Mouse (Mus musculus): ENCODE measurements around the gene Sorcs1. TPM values are rescaled to one million over a fixed set of nuclear protein-coding genes. Genes with fewer than 3 reads are reported as not detected.

Gene Sorcs1
- polyA plus RNA-seq, 1 experiment from 2014 or later, result 1.9 TPM

DNA sequence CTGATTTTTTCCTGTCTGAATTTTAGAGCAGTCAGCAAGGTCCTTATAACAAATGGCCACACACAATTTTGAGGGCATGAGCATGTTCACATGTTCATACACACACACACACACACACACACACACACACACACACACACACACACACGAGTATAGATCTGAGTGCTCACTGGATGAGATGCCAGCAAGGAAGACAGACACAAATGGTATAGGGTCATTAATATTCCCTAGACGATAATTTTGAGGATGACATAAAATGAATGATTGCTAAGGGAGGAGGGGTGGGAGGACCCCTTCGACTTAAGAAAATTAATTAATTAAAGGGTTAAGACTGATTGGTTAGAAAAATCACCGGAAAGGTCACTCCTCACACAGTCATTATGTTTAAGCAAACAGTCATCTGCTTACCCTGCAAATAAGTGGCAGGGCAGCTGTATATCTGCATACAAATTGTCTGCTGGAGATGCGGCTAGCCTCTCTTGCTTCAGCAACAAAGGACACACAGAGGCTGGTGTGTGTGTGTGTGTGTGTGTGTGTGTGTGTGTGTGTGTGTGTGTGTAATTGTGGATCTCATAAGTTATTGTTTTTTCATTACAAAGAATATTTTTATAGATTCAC, 221.1 kb downstream of the Sorcs1 start:
- no peaks in the 10 kb centered on the region for H3K4me1 ChIP-seq (ENCODE audit: control insufficient read depth, insufficient read depth, low read length)
- WGBS, result 59% methylated on average over 5 of the region's 5 CpGs
- H3K4me2 ChIP-seq (ENCODE audit: low read depth, low read length), result no peak overlapping the region
- ATAC-seq (replicated peaks; ENCODE audit: insufficient number of reproducible peaks, low FRiP score, low TSS enrichment, low read depth) (no peak), DNase-seq (ENCODE audit: low spot score) (no peak)
- no peak overlapping the region for H3K27ac ChIP-seq (replicated peaks; ENCODE audit: low read depth, low read length)
- no peaks in the 10 kb centered on the region for H3K9me3 ChIP-seq (replicated peaks; ENCODE audit: control insufficient read depth, low read length)
- H3K9ac ChIP-seq (replicated peaks; ENCODE audit: low read length), result no peak overlapping the region
- H3K4me3 ChIP-seq (ENCODE audit: low read depth, low read length), result no peak overlapping the region
- H3K36me3 ChIP-seq (replicated peaks; ENCODE audit: control insufficient read depth, insufficient read depth, low read depth, low read length), result no peaks in the 10 kb centered on the region
- no peaks in the 10 kb centered on the region for H3K27me3 ChIP-seq (ENCODE audit: control insufficient read depth, insufficient read depth, low read length)

DNA sequence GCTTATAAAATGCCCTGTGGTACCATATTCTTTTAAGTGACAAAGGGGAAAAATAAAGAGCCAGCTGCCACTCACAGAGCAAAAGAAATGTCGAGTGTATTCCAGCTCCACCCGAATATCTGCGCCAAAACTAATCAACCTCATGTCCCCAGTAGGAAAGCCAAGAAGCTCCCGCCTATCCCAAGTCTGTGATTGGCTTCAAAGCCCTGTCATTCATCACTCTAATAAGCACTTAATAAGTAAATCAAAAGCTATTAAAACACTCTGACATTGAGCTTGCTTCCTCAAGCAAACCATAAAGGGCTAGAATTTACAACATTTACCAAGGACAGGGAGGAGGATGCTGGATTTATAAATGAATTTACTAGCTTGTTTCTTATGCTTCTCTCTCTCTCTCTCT, 237.3 kb downstream of the Sorcs1 start:
- WGBS, result 24% methylated on average over 4 of the region's 4 CpGs
- no peak overlapping the region for H3K4me3 ChIP-seq (ENCODE audit: low read depth, low read length)
- no peak for ATAC-seq (replicated peaks; ENCODE audit: insufficient number of reproducible peaks, low FRiP score, low TSS enrichment, low read depth)

DNA sequence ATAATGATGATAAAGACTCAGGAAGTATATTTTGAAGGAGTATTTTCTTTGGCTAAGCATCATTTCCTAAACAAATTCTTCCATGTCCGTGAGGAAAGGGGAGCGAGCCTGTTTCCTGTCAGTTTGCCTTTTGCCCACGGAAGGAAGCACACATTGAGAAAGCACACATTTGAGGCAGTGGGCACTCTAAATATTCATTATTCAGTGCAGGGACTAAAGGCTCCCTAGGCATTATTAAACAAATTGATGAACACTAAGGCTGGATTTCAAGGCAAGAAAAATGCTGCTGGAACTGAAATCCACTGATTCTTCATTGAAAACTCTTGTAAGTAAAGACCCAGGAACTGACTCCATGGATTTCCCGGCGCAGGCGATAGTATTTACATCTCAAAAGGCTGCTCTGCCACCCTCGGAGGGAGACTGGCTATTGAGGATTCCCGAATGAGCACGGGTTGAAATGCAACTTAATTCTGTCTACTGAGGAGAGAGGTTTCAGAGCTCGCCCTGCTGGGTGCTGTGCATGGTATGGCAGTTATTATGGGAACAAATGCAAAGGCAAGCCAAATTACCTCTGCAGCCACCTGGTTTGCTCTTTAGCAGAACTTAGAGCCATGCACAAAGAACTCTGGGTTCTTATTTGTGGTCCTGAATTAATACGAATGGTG, 238.1 kb downstream of the Sorcs1 start:
- ATAC-seq (replicated peaks; ENCODE audit: insufficient number of reproducible peaks, low FRiP score, low TSS enrichment, low read depth), result no peak
- Histone ChIP-seq H3K4me3 (ENCODE audit: low read depth, low read length) (no peak overlapping the region), H3K27ac (replicated peaks; ENCODE audit: low read depth, low read length) (no peak overlapping the region)

More for the DNA sequence above, 237.3 kb downstream of the Sorcs1 start:
- Histone ChIP-seq H3K27ac (replicated peaks; ENCODE audit: low read depth, low read length) (no peak overlapping the region), H3K9ac (replicated peaks; ENCODE audit: low read length) (no peak overlapping the region), H3K4me1 (ENCODE audit: control insufficient read depth, insufficient read depth, low read length) (no peaks in the 10 kb centered on the region), H3K36me3 (replicated peaks; ENCODE audit: control insufficient read depth, insufficient read depth, low read depth, low read length) (no peaks in the 10 kb centered on the region), H3K4me2 (ENCODE audit: low read depth, low read length) (no peak overlapping the region), H3K9me3 (replicated peaks; ENCODE audit: control insufficient read depth, low read length) (no peaks in the 10 kb centered on the region), H3K27me3 (ENCODE audit: control insufficient read depth, insufficient read depth, low read length) (no peaks in the 10 kb centered on the region)
- no peak for DNase-seq (ENCODE audit: low spot score)

DNA sequence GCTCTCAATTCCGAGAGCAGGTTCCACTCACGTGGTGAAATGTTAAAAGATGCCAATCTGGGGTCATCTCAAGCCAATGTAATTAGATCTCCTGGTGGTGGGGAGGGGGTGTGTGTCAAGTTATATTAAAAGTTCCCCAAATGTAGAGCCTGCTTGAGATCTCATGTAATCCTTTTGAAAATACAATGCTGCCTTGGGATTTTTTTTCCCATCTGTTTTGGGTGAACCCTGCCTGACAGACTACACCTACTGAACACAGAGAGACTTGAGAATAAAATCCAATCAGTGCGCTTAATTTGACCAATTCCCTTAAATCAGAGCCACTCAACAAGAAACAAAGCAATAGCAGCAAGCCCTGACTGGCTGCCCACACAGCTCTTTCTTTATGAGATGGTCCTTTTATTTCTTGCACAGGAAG, 239.0 kb downstream of the Sorcs1 start:
- WGBS, result 15% methylated on average over 3 of the region's 3 CpGs
- ATAC-seq (replicated peaks; ENCODE audit: insufficient number of reproducible peaks, low FRiP score, low TSS enrichment, low read depth) (0 out of 2 replicates have a peak, but pooled peaks have one; percentile 61), DNase-seq (ENCODE audit: low spot score) (peak; percentile 48)
- H3K4me1 ChIP-seq (ENCODE audit: control insufficient read depth, insufficient read depth, low read length), result no peaks in the 10 kb centered on the region
- H3K4me3 ChIP-seq (ENCODE audit: low read depth, low read length), result no peak overlapping the region
- no peaks in the 10 kb centered on the region for H3K36me3 ChIP-seq (replicated peaks; ENCODE audit: control insufficient read depth, insufficient read depth, low read depth, low read length)
- no peaks in the 10 kb centered on the region for H3K9me3 ChIP-seq (replicated peaks; ENCODE audit: control insufficient read depth, low read length)
- H3K27ac ChIP-seq (replicated peaks; ENCODE audit: low read depth, low read length), result no peak overlapping the region
- no peaks in the 10 kb centered on the region for H3K27me3 ChIP-seq (ENCODE audit: control insufficient read depth, insufficient read depth, low read length)
- H3K4me2 ChIP-seq (ENCODE audit: low read depth, low read length), result no peak overlapping the region
- no peak overlapping the region for H3K9ac ChIP-seq (replicated peaks; ENCODE audit: low read length)

More for the DNA sequence above, 238.1 kb downstream of the Sorcs1 start:
- no peaks in the 10 kb centered on the region for H3K36me3 ChIP-seq (replicated peaks; ENCODE audit: control insufficient read depth, insufficient read depth, low read depth, low read length)
- no peak overlapping the region for H3K9ac ChIP-seq (replicated peaks; ENCODE audit: low read length)
- WGBS, result 3% methylated on average over 11 of the region's 11 CpGs
- H3K9me3 ChIP-seq (replicated peaks; ENCODE audit: control insufficient read depth, low read length), result no peaks in the 10 kb centered on the region
- H3K4me2 ChIP-seq (ENCODE audit: low read depth, low read length), result peak overlapping the region; percentile 11; the same call in 1 of the 2 replicates
- DNase-seq (ENCODE audit: low spot score), result peak; percentile 53
- H3K4me1 ChIP-seq (ENCODE audit: control insufficient read depth, insufficient read depth, low read length), result no peaks in the 10 kb centered on the region
- no peaks in the 10 kb centered on the region for H3K27me3 ChIP-seq (ENCODE audit: control insufficient read depth, insufficient read depth, low read length)

DNA sequence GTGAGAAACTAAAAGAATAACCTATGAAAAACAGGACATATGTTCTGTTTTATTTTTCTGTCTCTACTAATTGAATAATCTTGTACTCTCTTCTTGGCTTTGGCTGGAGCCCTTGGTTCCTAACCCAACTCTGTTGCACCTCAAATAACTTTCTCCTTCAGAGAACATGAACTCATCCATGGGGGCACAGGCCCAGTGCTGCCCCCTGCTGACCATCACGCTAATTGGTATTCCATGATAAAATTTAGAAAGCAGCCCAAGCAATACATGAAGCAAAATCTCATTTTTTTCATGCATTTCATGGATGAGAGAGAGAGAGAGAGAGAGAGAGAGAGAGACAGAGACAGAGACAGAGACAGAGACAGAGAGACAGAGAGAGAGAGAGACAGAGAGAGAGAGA, 255.5 kb downstream of the Sorcs1 start:
- Histone ChIP-seq H3K36me3 (replicated peaks; ENCODE audit: control insufficient read depth, insufficient read depth, low read depth, low read length) (no peaks in the 10 kb centered on the region), H3K9ac (replicated peaks; ENCODE audit: low read length) (no peak overlapping the region), H3K27me3 (ENCODE audit: control insufficient read depth, insufficient read depth, low read length) (no peaks in the 10 kb centered on the region), H3K27ac (replicated peaks; ENCODE audit: low read depth, low read length) (no peak overlapping the region), H3K4me2 (ENCODE audit: low read depth, low read length) (no peak overlapping the region), H3K4me1 (ENCODE audit: control insufficient read depth, insufficient read depth, low read length) (no peaks in the 10 kb centered on the region), H3K4me3 (ENCODE audit: low read depth, low read length) (no peak overlapping the region), H3K9me3 (replicated peaks; ENCODE audit: control insufficient read depth, low read length) (no peaks in the 10 kb centered on the region)
- no peak for ATAC-seq (replicated peaks; ENCODE audit: insufficient number of reproducible peaks, low FRiP score, low TSS enrichment, low read depth)
- WGBS, result 71% methylated on average over 1 of the region's 1 CpGs
- DNase-seq (ENCODE audit: low spot score), result no peak

DNA sequence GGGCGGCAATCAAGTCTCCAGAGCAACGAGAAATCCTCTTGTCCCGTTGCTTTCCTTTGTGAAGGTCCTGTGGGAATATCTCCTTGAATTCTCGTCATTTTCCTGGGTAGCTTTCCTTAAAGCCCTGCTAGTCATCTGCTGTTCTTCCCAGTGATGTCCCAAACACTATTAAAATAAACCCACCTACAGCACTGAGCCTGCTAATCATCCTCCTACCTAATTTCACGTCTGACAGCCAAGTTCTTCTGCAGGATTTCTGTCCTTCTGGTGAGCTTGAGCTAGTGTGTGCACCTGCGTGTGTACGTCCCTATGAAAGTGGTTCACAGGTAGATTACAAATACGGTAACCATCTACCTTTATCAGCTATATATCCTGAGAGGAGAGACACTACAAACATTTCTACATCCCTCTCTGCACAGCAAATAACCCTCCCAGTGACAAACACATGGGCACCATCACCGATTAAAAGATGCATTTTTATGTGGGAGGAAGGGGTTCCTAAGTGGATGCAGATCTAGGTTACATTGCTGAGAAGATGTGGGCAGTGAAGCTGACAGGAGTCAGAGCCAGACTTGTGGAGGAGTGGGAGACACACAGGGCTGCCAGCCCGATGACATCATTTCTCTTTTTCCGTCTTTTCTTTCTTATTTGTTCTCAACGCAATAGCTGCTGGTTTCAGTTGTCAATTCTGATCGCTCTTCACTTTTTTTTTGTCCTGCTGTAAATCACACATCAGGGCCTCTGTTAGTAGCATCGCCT, 259.3 kb downstream of the Sorcs1 start:
- H3K9ac ChIP-seq (replicated peaks; ENCODE audit: low read length), result no peak overlapping the region
- no peaks in the 10 kb centered on the region for H3K9me3 ChIP-seq (replicated peaks; ENCODE audit: control insufficient read depth, low read length)
- ATAC-seq (replicated peaks; ENCODE audit: insufficient number of reproducible peaks, low FRiP score, low TSS enrichment, low read depth) (no peak), DNase-seq (ENCODE audit: low spot score) (no peak)
- no peak overlapping the region for H3K4me2 ChIP-seq (ENCODE audit: low read depth, low read length)
- no peaks in the 10 kb centered on the region for H3K36me3 ChIP-seq (replicated peaks; ENCODE audit: control insufficient read depth, insufficient read depth, low read depth, low read length)
- WGBS, result 54% methylated on average over 14 of the region's 14 CpGs
- H3K4me1 ChIP-seq (ENCODE audit: control insufficient read depth, insufficient read depth, low read length), result no peaks in the 10 kb centered on the region
- H3K4me3 ChIP-seq (ENCODE audit: low read depth, low read length), result no peak overlapping the region
- no peak overlapping the region for H3K27ac ChIP-seq (replicated peaks; ENCODE audit: low read depth, low read length)
- no peaks in the 10 kb centered on the region for H3K27me3 ChIP-seq (ENCODE audit: control insufficient read depth, insufficient read depth, low read length)

DNA sequence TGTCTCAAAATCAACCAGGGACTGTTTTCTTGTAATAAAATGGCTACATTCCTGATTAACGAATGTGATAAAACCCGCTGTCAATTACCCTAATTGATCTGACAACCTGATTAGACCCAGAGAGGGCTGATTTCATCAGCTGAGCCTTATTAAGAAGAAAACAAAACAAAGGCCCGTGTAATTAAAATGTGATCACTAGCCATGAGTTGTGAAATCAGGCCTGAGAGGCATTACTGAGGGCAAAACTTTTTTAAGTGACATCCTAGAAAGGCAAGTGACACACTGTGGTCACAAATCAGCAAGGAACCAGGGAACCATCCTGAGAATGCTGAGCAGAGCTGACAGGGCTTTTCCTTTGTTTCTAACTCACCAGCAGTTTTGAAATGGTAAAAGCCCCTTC, 267.9 kb downstream of the Sorcs1 start:
- no peaks in the 10 kb centered on the region for H3K4me1 ChIP-seq (ENCODE audit: control insufficient read depth, insufficient read depth, low read length)
- no peaks in the 10 kb centered on the region for H3K36me3 ChIP-seq (replicated peaks; ENCODE audit: control insufficient read depth, insufficient read depth, low read depth, low read length)
- no peak overlapping the region for H3K27ac ChIP-seq (replicated peaks; ENCODE audit: low read depth, low read length)
- no peak overlapping the region for H3K9ac ChIP-seq (replicated peaks; ENCODE audit: low read length)
- no peak for DNase-seq (ENCODE audit: low spot score)
- H3K27me3 ChIP-seq (ENCODE audit: control insufficient read depth, insufficient read depth, low read length), result no peaks in the 10 kb centered on the region
- ATAC-seq (replicated peaks; ENCODE audit: insufficient number of reproducible peaks, low FRiP score, low TSS enrichment, low read depth), result no peak
- H3K9me3 ChIP-seq (replicated peaks; ENCODE audit: control insufficient read depth, low read length), result no peaks in the 10 kb centered on the region
- H3K4me2 ChIP-seq (ENCODE audit: low read depth, low read length), result no peak overlapping the region
- no peak overlapping the region for H3K4me3 ChIP-seq (ENCODE audit: low read depth, low read length)
- 63% methylated on average over 3 of the region's 3 CpGs for WGBS

DNA sequence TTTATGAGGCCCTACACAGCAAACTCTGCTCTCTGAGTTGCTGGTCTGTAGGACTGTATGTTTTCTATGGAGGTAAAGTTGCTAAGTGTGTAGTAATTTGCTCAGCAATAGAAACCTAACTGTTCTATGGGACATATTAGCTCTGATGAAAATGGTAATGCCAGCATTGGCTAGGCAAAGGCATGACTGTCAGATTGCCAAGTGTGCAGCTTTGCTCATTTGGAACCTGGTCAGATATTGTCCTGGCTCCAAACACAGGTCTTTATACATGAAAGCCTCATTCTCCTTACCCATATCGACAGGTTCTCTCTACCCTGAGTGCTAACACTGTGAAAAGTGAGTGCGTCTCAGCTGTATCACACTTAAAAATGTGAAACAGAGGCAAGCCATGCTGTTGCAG, 280.1 kb downstream of the Sorcs1 start:
- Histone ChIP-seq H3K9ac (replicated peaks; ENCODE audit: low read length) (no peak overlapping the region), H3K36me3 (replicated peaks; ENCODE audit: control insufficient read depth, insufficient read depth, low read depth, low read length) (no peaks in the 10 kb centered on the region), H3K27ac (replicated peaks; ENCODE audit: low read depth, low read length) (no peak overlapping the region), H3K4me1 (ENCODE audit: control insufficient read depth, insufficient read depth, low read length) (no peaks in the 10 kb centered on the region), H3K27me3 (ENCODE audit: control insufficient read depth, insufficient read depth, low read length) (no peaks in the 10 kb centered on the region), H3K4me2 (ENCODE audit: low read depth, low read length) (no peak overlapping the region), H3K9me3 (replicated peaks; ENCODE audit: control insufficient read depth, low read length) (no peaks in the 10 kb centered on the region), H3K4me3 (ENCODE audit: low read depth, low read length) (no peak overlapping the region)
- WGBS, result 93% methylated on average over 2 of the region's 2 CpGs
- DNase-seq (ENCODE audit: low spot score) (no peak), ATAC-seq (replicated peaks; ENCODE audit: insufficient number of reproducible peaks, low FRiP score, low TSS enrichment, low read depth) (no peak)
